ENCODE assay signal across 12 mouse cellular contexts in genomic region chr11:96666924-96667323, GRCm38 (mm10).
A peak's percentile ranks its signal among the peaks of the same experiment; 100 is the strongest.
DNase-seq lines count a peak whose midpoint lies in the region; ATAC-seq lines count a peak whose summit lies in the region.
"Had no signal": no experiment of that assay in that cellular context is flagged by ENCODE, and none has a peak within 500 bp of the region (broad histone marks: within the 10 kb centered on the region; RNA-seq: fewer than 3 reads in every experiment).

No protein-coding gene starts in this region.

- no peaks in the 10 kb centered on the region for H3K4me1 ChIP-seq in forebrain, embryonic 11.5 days (replicated peaks; ENCODE audit: control insufficient read depth, insufficient read depth, low read length)
- H3K4me1 ChIP-seq in heart, embryonic 11.5 days (ENCODE audit: control insufficient read depth, insufficient read depth, low read length): no peaks in the 10 kb centered on the region; the same call in 1 of the 2 replicates
- H3K4me1 ChIP-seq: embryonic facial prominence, embryonic 13.5 days had no signal

- intact Hi-C loops in heart, postnatal 14 days (cut with DNase I): no loop called here

- H3K4me3 ChIP-seq in forebrain, embryonic 11.5 days (ENCODE audit: low read depth, low read length): no peak overlapping the region
- no peak overlapping the region for H3K4me3 ChIP-seq in heart, embryonic 11.5 days (ENCODE audit: low read depth, low read length)
- H3K4me3 ChIP-seq: embryonic facial prominence, embryonic 13.5 days had no signal

- no peaks in the 10 kb centered on the region for H3K36me3 ChIP-seq in forebrain, embryonic 11.5 days (ENCODE audit: control insufficient read depth, insufficient read depth, low read length)
- no peaks in the 10 kb centered on the region for H3K36me3 ChIP-seq in heart, embryonic 11.5 days (ENCODE audit: control insufficient read depth, insufficient read depth, low read length)
- H3K36me3 ChIP-seq: embryonic facial prominence, embryonic 13.5 days had no signal

- H3K9ac ChIP-seq in forebrain, embryonic 11.5 days (ENCODE audit: low read length): no peak overlapping the region
- no peak overlapping the region for H3K9ac ChIP-seq in heart, embryonic 11.5 days (ENCODE audit: low read depth, low read length)
- H3K9ac ChIP-seq: embryonic facial prominence, embryonic 13.5 days had no signal

- peak; percentile 65 for ATAC-seq in megakaryocyte progenitor cell, adult 5-6 weeks (replicated peaks; ENCODE audit: poor library complexity)
- no peak for ATAC-seq in forebrain, embryonic 11.5 days (replicated peaks; ENCODE audit: low FRiP score)
- no peak for ATAC-seq in heart, embryonic 11.5 days (replicated peaks; ENCODE audit: insufficient number of reproducible peaks, low FRiP score, low TSS enrichment)

- no peaks in the 10 kb centered on the region for H3K9me3 ChIP-seq in forebrain, embryonic 11.5 days (ENCODE audit: control insufficient read depth, low read length)
- no peaks in the 10 kb centered on the region for H3K9me3 ChIP-seq in heart, embryonic 11.5 days (replicated peaks; ENCODE audit: control insufficient read depth, low read length)
- H3K9me3 ChIP-seq: embryonic facial prominence, embryonic 13.5 days had no signal

- no peaks in the 10 kb centered on the region for H3K27me3 ChIP-seq in forebrain, embryonic 11.5 days (ENCODE audit: control insufficient read depth, insufficient read depth, low read length)
- peaks cover 3% of the 10 kb centered on the region; the same call in 1 of the 2 replicates for H3K27me3 ChIP-seq in heart, embryonic 11.5 days (ENCODE audit: control insufficient read depth, insufficient read depth, low read length)

- H3K27ac ChIP-seq in forebrain, embryonic 11.5 days (ENCODE audit: low read depth, low read length): no peak overlapping the region
- H3K27ac ChIP-seq in heart, embryonic 11.5 days (ENCODE audit: low read depth, low read length): no peak overlapping the region
- H3K27ac ChIP-seq: embryonic facial prominence, embryonic 13.5 days had no signal

- 74% methylated on average over 3 of the region's 3 CpGs for WGBS in forebrain, embryonic 11.5 days
- WGBS in heart, embryonic 11.5 days (ENCODE audit: insufficient replicate concordance): 65% methylated on average over 3 of the region's 3 CpGs

- no peak overlapping the region for H3K4me2 ChIP-seq in forebrain, embryonic 11.5 days (ENCODE audit: low read depth, low read length, severe bottlenecking)
- no peak overlapping the region for H3K4me2 ChIP-seq in heart, embryonic 11.5 days
- H3K4me2 ChIP-seq: embryonic facial prominence, embryonic 13.5 days had no signal

- peak; percentile 5 to 8 for DNase-seq in urinary bladder, postnatal 36 days (ENCODE audit: low spot score in 2 of 2)
- no peak for DNase-seq in urinary bladder, postnatal 14 days (ENCODE audit: low spot score)
- peak; percentile 26 for DNase-seq in kidney, adult 11 months
- DNase-seq in thymus, postnatal 4 days: peak; percentile 40
- no peak for DNase-seq in forebrain, embryonic 11.5 days (ENCODE audit: low spot score)
- DNase-seq in heart, postnatal 14 days: no peak
- DNase-seq: gastrocnemius, postnatal 14 days; heart, postnatal 36 days; layer of hippocampus, postnatal 36 days had no signal

Comparison
In these comparisons a context has a peak if more than half of its experiments do, and no peak if none do; other contexts are left out.
1. DNase-seq: peak in urinary bladder, postnatal 36 days (2 of 2), kidney, adult 11 months (single experiment) and thymus, postnatal 4 days (single experiment); none in urinary bladder, postnatal 14 days (single experiment), forebrain, embryonic 11.5 days (single experiment) and heart, postnatal 14 days (0 of 2).